Mouse (Mus musculus): ENCODE data around the gene Olfr1351. TPM values are rescaled to one million over a fixed set of nuclear protein-coding genes. Genes with fewer than 3 reads are reported as not detected.

The Olfr1351 gene
- polyA plus RNA-seq (2015; fragmentation: Illumina TruSeq; extraction: RNeasy Lipid Tissue Mini Kit (QIAGEN cat#74804); ENCODE audit: low read depth, low replicate concordance) = not detected

GRCm38 (mm10) chr10:79012172-79012571 is at the start of gene Olfr1351:
Gene Olfr1351, plus strand, starts transcription at chr10:79012472.

DNA sequence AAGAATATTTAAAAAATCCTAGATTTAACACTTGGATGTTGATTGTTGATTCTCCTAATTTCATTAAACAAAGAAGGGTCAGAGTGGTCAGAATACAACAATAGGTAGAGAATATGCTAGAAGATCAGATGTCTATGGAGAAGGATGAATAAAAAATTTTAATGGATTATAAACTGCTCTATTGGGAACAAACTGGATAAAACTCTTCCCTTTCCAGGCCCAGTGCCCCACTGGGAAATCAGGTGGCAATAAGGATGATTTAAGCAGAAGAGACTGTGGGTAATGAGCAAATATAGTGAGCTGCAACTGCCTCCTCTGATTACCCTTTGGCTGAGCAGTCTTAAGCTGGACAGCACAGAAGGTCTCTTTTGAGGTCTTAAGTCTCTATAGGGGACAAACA is 49.3 kb upstream of the Olfr1351 start, which contains the start of gene Olfr1353:
Gene Olfr1353, plus strand, starts transcription at position 301 of the 400 bp plus-strand sequence.

DNA sequence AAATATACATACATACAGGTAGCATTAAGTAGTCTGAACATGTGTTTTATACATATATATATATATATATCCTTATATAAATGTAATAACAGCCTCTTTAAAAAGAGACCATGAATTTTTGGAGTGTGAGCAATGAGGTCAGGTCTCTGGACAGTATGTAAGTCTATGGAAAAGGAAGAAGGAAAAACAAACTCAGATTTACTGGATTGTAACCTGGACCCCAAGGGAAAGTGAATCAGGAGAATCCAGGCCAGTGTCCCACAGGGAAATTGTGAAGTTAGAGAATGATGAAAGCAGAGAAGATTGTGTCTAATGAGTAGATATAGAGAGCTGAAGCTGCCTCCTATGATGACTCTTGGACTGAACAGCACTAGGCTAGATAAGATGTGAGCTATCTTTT is 31.5 kb upstream of the Olfr1351 start, which contains the start of gene Olfr1352:
Gene Olfr1352, plus strand, starts transcription at position 301 of the 400 bp plus-strand sequence.

GRCm38 (mm10) chr10:79028441-79028840 is 16.2 kb downstream of the Olfr1351 start, which contains the start of gene Olfr57:
Gene Olfr57, plus strand, starts transcription at chr10:79028741.

Other genes starting within 250 kb of the Olfr1351 start
- 11.0 TPM for gene Slc1a6, start 232.0 kb upstream of the Olfr1351 start, polyA plus RNA-seq (2015; fragmentation: Illumina TruSeq; extraction: RNeasy Lipid Tissue Mini Kit (QIAGEN cat#74804); ENCODE audit: low read depth, low replicate concordance)
- gene Olfr1356, start 160.3 kb upstream of the Olfr1351 start, polyA plus RNA-seq (2015; fragmentation: Illumina TruSeq; extraction: RNeasy Lipid Tissue Mini Kit (QIAGEN cat#74804); ENCODE audit: low read depth, low replicate concordance) = not detected
- gene Olfr1355, start 136.9 kb upstream of the Olfr1351 start, polyA plus RNA-seq (2015; fragmentation: Illumina TruSeq; extraction: RNeasy Lipid Tissue Mini Kit (QIAGEN cat#74804); ENCODE audit: low read depth, low replicate concordance) = not detected
- not detected for gene Olfr1354, start 99.3 kb upstream of the Olfr1351 start, polyA plus RNA-seq (2015; fragmentation: Illumina TruSeq; extraction: RNeasy Lipid Tissue Mini Kit (QIAGEN cat#74804); ENCODE audit: low read depth, low replicate concordance)
- gene Olfr8, start 61.8 kb upstream of the Olfr1351 start, polyA plus RNA-seq (2015; fragmentation: Illumina TruSeq; extraction: RNeasy Lipid Tissue Mini Kit (QIAGEN cat#74804); ENCODE audit: low read depth, low replicate concordance) = not detected
- gene Olfr1353, start 49.2 kb upstream of the Olfr1351 start, polyA plus RNA-seq (2015; fragmentation: Illumina TruSeq; extraction: RNeasy Lipid Tissue Mini Kit (QIAGEN cat#74804); ENCODE audit: low read depth, low replicate concordance) = not detected
- not detected for gene Olfr1352, start 31.4 kb upstream of the Olfr1351 start, polyA plus RNA-seq (2015; fragmentation: Illumina TruSeq; extraction: RNeasy Lipid Tissue Mini Kit (QIAGEN cat#74804); ENCODE audit: low read depth, low replicate concordance)
- gene Olfr57, start 16.3 kb downstream of the Olfr1351 start, polyA plus RNA-seq (2015; fragmentation: Illumina TruSeq; extraction: RNeasy Lipid Tissue Mini Kit (QIAGEN cat#74804); ENCODE audit: low read depth, low replicate concordance) = not detected
- gene 2610008E11Rik, start 85.1 kb downstream of the Olfr1351 start, polyA plus RNA-seq (2015; fragmentation: Illumina TruSeq; extraction: RNeasy Lipid Tissue Mini Kit (QIAGEN cat#74804); ENCODE audit: low read depth, low replicate concordance) = 23.8 TPM
- not detected for gene Vmn2r80, start 136.3 kb downstream of the Olfr1351 start, polyA plus RNA-seq (2015; fragmentation: Illumina TruSeq; extraction: RNeasy Lipid Tissue Mini Kit (QIAGEN cat#74804); ENCODE audit: low read depth, low replicate concordance)
- not detected for gene Vmn2r81, start 235.2 kb downstream of the Olfr1351 start, polyA plus RNA-seq (2015; fragmentation: Illumina TruSeq; extraction: RNeasy Lipid Tissue Mini Kit (QIAGEN cat#74804); ENCODE audit: low read depth, low replicate concordance)